8 mouse cellular contexts compared by ENCODE assay signal in genomic region chr15:102516293-102516692, GRCm38 (mm10). TPM values are rescaled to one million over a fixed set of nuclear protein-coding genes. Genes with fewer than 3 reads are reported as not detected.
DNase-seq lines count a peak whose midpoint lies in the region; ATAC-seq and TF ChIP-seq lines count a peak whose summit lies in the region.

No protein-coding gene starts in this region.

- H3K4me1 ChIP-seq in heart, embryonic 13.5 days: peaks cover 51% of the 10 kb centered on the region
- H3K4me1 ChIP-seq in ES-Bruce4 (ENCODE audit: control insufficient read depth, insufficient read depth, low read length): peaks cover 7% of the 10 kb centered on the region
- peaks cover 41% of the 10 kb centered on the region for H3K4me1 ChIP-seq in embryonic facial prominence, embryonic 12.5 days
- peaks cover 30% of the 10 kb centered on the region for H3K4me1 ChIP-seq in olfactory bulb, adult 2 months (ENCODE audit: control insufficient read depth, insufficient read depth, low read length)

- TF ChIP-seq CTCF in ES-Bruce4 (IDR thresholded peaks at IDR 0.05; ENCODE audit: low read depth, low read length): no peak
- no peak for TF ChIP-seq CTCF in olfactory bulb, adult 2 months (IDR thresholded peaks at IDR 0.05; ENCODE audit: insufficient read depth, low read depth, low read length)

- no peaks in the 10 kb centered on the region for H3K9me3 ChIP-seq in heart, embryonic 13.5 days
- H3K9me3 ChIP-seq in ES-Bruce4 (replicated peaks; ENCODE audit: control insufficient read depth, insufficient read depth, low read length, poor library complexity, severe bottlenecking): no peaks in the 10 kb centered on the region
- no peaks in the 10 kb centered on the region for H3K9me3 ChIP-seq in embryonic facial prominence, embryonic 12.5 days

- peak overlapping the region; percentile 79 for H3K4me3 ChIP-seq in heart, embryonic 13.5 days
- H3K4me3 ChIP-seq in ES-Bruce4 (ENCODE audit: low read depth, low read length): peak overlapping the region; percentile 67
- H3K4me3 ChIP-seq in embryonic facial prominence, embryonic 12.5 days: peak overlapping the region; percentile 53
- H3K4me3 ChIP-seq in olfactory bulb, adult 2 months (ENCODE audit: insufficient read depth, low read depth, low read length): peak overlapping the region; percentile 85

- peak overlapping the region; percentile 93 for H3K4me2 ChIP-seq in heart, embryonic 13.5 days
- peak overlapping the region; percentile 86 for H3K4me2 ChIP-seq in embryonic facial prominence, embryonic 12.5 days (replicated peaks)

- no peak for TF ChIP-seq EP300 in ES-Bruce4 (IDR thresholded peaks at IDR 0.05; ENCODE audit: insufficient read depth, low read depth, low read length)

- peak overlapping the region; percentile 91 for H3K27ac ChIP-seq in heart, embryonic 13.5 days (replicated peaks)
- peak overlapping the region; percentile 63 for H3K27ac ChIP-seq in ES-Bruce4 (ENCODE audit: insufficient read depth, low read length)
- peak overlapping the region; percentile 78 for H3K27ac ChIP-seq in embryonic facial prominence, embryonic 12.5 days
- H3K27ac ChIP-seq in olfactory bulb, adult 2 months (ENCODE audit: insufficient read depth, low read depth, low read length): peak overlapping the region; percentile 59

- TF ChIP-seq POLR2A in ES-Bruce4 (IDR thresholded peaks at IDR 0.05; ENCODE audit: insufficient read depth, low read length): peak; percentile 52
- TF ChIP-seq POLR2A in olfactory bulb, adult 2 months (IDR thresholded peaks at IDR 0.05; ENCODE audit: insufficient read depth, low read depth, low read length): no peak

- H3K9ac ChIP-seq in heart, embryonic 13.5 days: peak overlapping the region; percentile 80
- H3K9ac ChIP-seq in ES-Bruce4 (ENCODE audit: low read depth, poor library complexity, severe bottlenecking): peak overlapping the region; percentile 62
- peak overlapping the region; percentile 72 for H3K9ac ChIP-seq in embryonic facial prominence, embryonic 12.5 days

- H3K27me3 ChIP-seq in heart, embryonic 13.5 days (replicated peaks): no peaks in the 10 kb centered on the region
- H3K27me3 ChIP-seq in ES-Bruce4 (ENCODE audit: control insufficient read depth, insufficient read depth, low read length, poor library complexity, severe bottlenecking): no peaks in the 10 kb centered on the region
- H3K27me3 ChIP-seq in embryonic facial prominence, embryonic 12.5 days: no peaks in the 10 kb centered on the region

- peaks cover 9% of the 10 kb centered on the region for H3K36me3 ChIP-seq in heart, embryonic 13.5 days
- no peaks in the 10 kb centered on the region for H3K36me3 ChIP-seq in ES-Bruce4 (ENCODE audit: control insufficient read depth, insufficient read depth, low read length, poor library complexity, severe bottlenecking)
- H3K36me3 ChIP-seq in embryonic facial prominence, embryonic 12.5 days: peaks cover 10% of the 10 kb centered on the region; the same call in 1 of the 2 replicates

- intact Hi-C loops in heart, postnatal 14 days (cut with DNase I): no loop called here

- ATAC-seq in heart, embryonic 13.5 days (ENCODE audit: extremely low read depth, insufficient number of reproducible peaks, low FRiP score, low TSS enrichment): no peak
- no peak; the same call in 1 of the 2 replicates for ATAC-seq in embryonic facial prominence, embryonic 12.5 days (ENCODE audit: insufficient number of reproducible peaks, insufficient read depth, low FRiP score, low TSS enrichment)

- WGBS in heart, embryonic 13.5 days: 1% methylated on average over 12 of the region's 12 CpGs
- under 1% methylated on average over 12 of the region's 12 CpGs for WGBS in embryonic facial prominence, embryonic 12.5 days
- WGBS in olfactory bulb, adult 2 months: 4% methylated on average over 12 of the region's 12 CpGs

- DNase-seq in heart, postnatal 14 days: no peak
- peak; percentile 37 for DNase-seq in kidney, postnatal 14 days
- DNase-seq in spleen, adult 12 weeks (ENCODE audit: low spot score): no peak
- DNase-seq in c-Kit-positive CD71-positive TER-119-positive erythroid progenitor cells, embryonic 14.5 days (ENCODE audit: low spot score): no peak

RNA-seq across cellular contexts. Expression of gene Map3k12, which starts 0.6 kb away (rescaled TPM):
- 10.8 and 11.6 TPM in 2 replicates for polyA plus RNA-seq in heart, embryonic 13.5 days (2015; fragmentation: Nextera tagmentation; extraction: Ambion mirVana)
- 1 to 10 TPM; 4.7 to 4.8 TPM for total RNA-seq in heart, postnatal 14 days (2021)
- polyA plus RNA-seq in ES-Bruce4 (2011; ENCODE audit: insufficient read depth, insufficient read length, low read depth, missing spikeins): 11.1 and 14.0 TPM in 2 replicates
- polyA plus RNA-seq in embryonic facial prominence, embryonic 12.5 days (2016; fragmentation: Nextera tagmentation; extraction: Ambion mirVana): 27.9 and 33.8 TPM in 2 replicates
- not detected in 2 replicates for polyA plus RNA-seq in olfactory bulb, adult 2 months (2012; ENCODE audit: insufficient read depth, insufficient read length, low replicate concordance, missing spikeins)

RNA-seq across cellular contexts. Expression of gene Tarbp2, which starts 1.7 kb away (rescaled TPM):
- 94.6 and 103 TPM in 2 replicates for polyA plus RNA-seq in heart, embryonic 13.5 days (2015; fragmentation: Nextera tagmentation; extraction: Ambion mirVana)
- total RNA-seq in heart, postnatal 14 days (2021): 10 to 100 TPM; 38.4 to 46.8 TPM
- polyA plus RNA-seq in ES-Bruce4 (2011; ENCODE audit: insufficient read depth, insufficient read length, low read depth, missing spikeins): 45.3 and 47.5 TPM in 2 replicates
- polyA plus RNA-seq in embryonic facial prominence, embryonic 12.5 days (2016; fragmentation: Nextera tagmentation; extraction: Ambion mirVana): 114 and 119 TPM in 2 replicates
- polyA plus RNA-seq in olfactory bulb, adult 2 months (2012; ENCODE audit: insufficient read depth, insufficient read length, low replicate concordance, missing spikeins): not detected in 2 replicates

RNA-seq across cellular contexts. Expression of gene Npff, which starts 8.4 kb away (rescaled TPM):
- 1.0 and 2.3 TPM in 2 replicates for polyA plus RNA-seq in heart, embryonic 13.5 days (2015; fragmentation: Nextera tagmentation; extraction: Ambion mirVana)
- 1 to 10 TPM; 2.7 to 3.5 TPM for total RNA-seq in heart, postnatal 14 days (2021)
- polyA plus RNA-seq in ES-Bruce4 (2011; ENCODE audit: insufficient read depth, insufficient read length, low read depth, missing spikeins): 0.68 and 1.0 TPM in 2 replicates
- polyA plus RNA-seq in embryonic facial prominence, embryonic 12.5 days (2016; fragmentation: Nextera tagmentation; extraction: Ambion mirVana): 3.0 and 3.7 TPM in 2 replicates
- not detected in 2 replicates for polyA plus RNA-seq in olfactory bulb, adult 2 months (2012; ENCODE audit: insufficient read depth, insufficient read length, low replicate concordance, missing spikeins)

RNA-seq across cellular contexts. Expression of gene Gm10337, which starts 12.8 kb away (rescaled TPM):
- 4.2 TPM in 1 of 2 replicates, not detected in the other for polyA plus RNA-seq in heart, embryonic 13.5 days (2015; fragmentation: Nextera tagmentation; extraction: Ambion mirVana)
- not detected for total RNA-seq in heart, postnatal 14 days (2021)
- polyA plus RNA-seq in ES-Bruce4 (2011; ENCODE audit: insufficient read depth, insufficient read length, low read depth, missing spikeins): not detected in 2 replicates
- not detected in 2 replicates for polyA plus RNA-seq in embryonic facial prominence, embryonic 12.5 days (2016; fragmentation: Nextera tagmentation; extraction: Ambion mirVana)
- not detected in 2 replicates for polyA plus RNA-seq in olfactory bulb, adult 2 months (2012; ENCODE audit: insufficient read depth, insufficient read length, low replicate concordance, missing spikeins)

RNA-seq across cellular contexts. Expression of gene Pcbp2, which starts 46.0 kb away (rescaled TPM):
- polyA plus RNA-seq in heart, embryonic 13.5 days (2015; fragmentation: Nextera tagmentation; extraction: Ambion mirVana): 141 and 142 TPM in 2 replicates
- 100 to 1,000 TPM; 479 to 482 TPM for total RNA-seq in heart, postnatal 14 days (2021)
- 1,129 and 1,194 TPM in 2 replicates for polyA plus RNA-seq in ES-Bruce4 (2011; ENCODE audit: insufficient read depth, insufficient read length, low read depth, missing spikeins)
- polyA plus RNA-seq in embryonic facial prominence, embryonic 12.5 days (2016; fragmentation: Nextera tagmentation; extraction: Ambion mirVana): 228 and 230 TPM in 2 replicates
- 834 and 975 TPM in 2 replicates for polyA plus RNA-seq in olfactory bulb, adult 2 months (2012; ENCODE audit: insufficient read depth, insufficient read length, low replicate concordance, missing spikeins)

Comparison
In these comparisons a context has a peak if more than half of its experiments do, and no peak if none do; other contexts are left out.
1. RNA of gene Tarbp2, which starts 1.7 kb away (polyA plus RNA-seq): 114 to 119 TPM in embryonic facial prominence, embryonic 12.5 days, 94.6 to 103 TPM in heart, embryonic 13.5 days and 45.3 to 47.5 TPM in ES-Bruce4; not detected in olfactory bulb, adult 2 months; every median in the first group is over 10 times any median in the second.
2. Peak in every context shown above with its lines, with median percentiles within 50 percentile points of each other: H3K27ac ChIP-seq, H3K4me3 ChIP-seq and H3K9ac ChIP-seq.